In genomic region chr13:63336335-63336734, GRCm38 (mm10) we compare ENCODE assay signal across 9 mouse cellular contexts.
A peak's percentile ranks its signal among the peaks of the same experiment; 100 is the strongest.
DNase-seq lines count a peak whose midpoint lies in the region; ATAC-seq and TF ChIP-seq lines count a peak whose summit lies in the region.
"Had no signal": no experiment of that assay in that cellular context is flagged by ENCODE, and none has a peak within 500 bp of the region (broad histone marks: within the 10 kb centered on the region; RNA-seq: fewer than 3 reads in every experiment).

No protein-coding gene starts in this region.

- intact Hi-C loops in heart, adult 2 months (cut with DNase I) = no loop called here

- no peaks in the 10 kb centered on the region for H3K9me3 ChIP-seq in lung, embryonic 16.5 days (ENCODE audit: control insufficient read depth, low read length)
- H3K9me3 ChIP-seq in lung, postnatal 0 days (ENCODE audit: low read length) = no peaks in the 10 kb centered on the region
- H3K9me3 ChIP-seq in forebrain, embryonic 15.5 days = no peaks in the 10 kb centered on the region
- no peaks in the 10 kb centered on the region for H3K9me3 ChIP-seq in limb, embryonic 10.5 days (replicated peaks)
- H3K9me3 ChIP-seq: heart, embryonic 13.5 days had no signal

- H3K79me2 ChIP-seq in heart, adult 2 months (replicated peaks; ENCODE audit: control insufficient read depth, insufficient read depth, low read length) = no peaks in the 10 kb centered on the region

- ATAC-seq in lung, embryonic 16.5 days (ENCODE audit: low read depth) = 0 out of 2 replicates have a peak, but pooled peaks have one; percentile 24
- no peak for ATAC-seq in lung, postnatal 0 days
- peak; percentile 95 for ATAC-seq in forebrain, embryonic 15.5 days (replicated peaks)

- peaks cover 4% of the 10 kb centered on the region; the same call in 1 of the 2 replicates for H3K36me3 ChIP-seq in lung, embryonic 16.5 days (ENCODE audit: control insufficient read depth, insufficient read depth, low read length)
- no peaks in the 10 kb centered on the region for H3K36me3 ChIP-seq in lung, postnatal 0 days (ENCODE audit: insufficient read depth, low read length)
- H3K36me3 ChIP-seq in forebrain, embryonic 15.5 days = no peaks in the 10 kb centered on the region
- H3K36me3 ChIP-seq in limb, embryonic 10.5 days = 0 out of 2 replicates have a peak, but pooled peaks cover 2% of the 10 kb centered on the region
- no peaks in the 10 kb centered on the region; the same call in 1 of the 2 replicates for H3K36me3 ChIP-seq in heart, adult 2 months (ENCODE audit: control insufficient read depth, insufficient read depth, low read length)

- TF ChIP-seq CTCF in lung, postnatal 0 days (IDR thresholded peaks at IDR 0.05) = no peak
- TF ChIP-seq CTCF in heart, adult 2 months (IDR thresholded peaks at IDR 0.05) = no peak

- TF ChIP-seq POLR2A in heart, adult 2 months (IDR thresholded peaks at IDR 0.05; ENCODE audit: insufficient read depth, low read depth, low read length) = no peak

- no peak overlapping the region for H3K4me3 ChIP-seq in lung, embryonic 16.5 days (ENCODE audit: low read length)
- no peak overlapping the region for H3K4me3 ChIP-seq in lung, postnatal 0 days (ENCODE audit: low read depth, low read length)
- no peak overlapping the region for H3K4me3 ChIP-seq in forebrain, embryonic 15.5 days
- no peak overlapping the region for H3K4me3 ChIP-seq in limb, embryonic 10.5 days
- no peak overlapping the region for H3K4me3 ChIP-seq in heart, adult 2 months
- H3K4me3 ChIP-seq: heart, embryonic 13.5 days had no signal

- WGBS in lung, embryonic 16.5 days = 69% methylated on average over 7 of the region's 7 CpGs
- WGBS in lung, postnatal 0 days = 64% methylated on average over 7 of the region's 7 CpGs
- 9% methylated on average over 7 of the region's 7 CpGs for WGBS in forebrain, embryonic 15.5 days
- 58% methylated on average over 7 of the region's 7 CpGs for WGBS in limb, embryonic 10.5 days
- 80% methylated on average over 7 of the region's 7 CpGs for WGBS in heart, adult 2 months

- no peak overlapping the region for H3K4me2 ChIP-seq in lung, embryonic 16.5 days (ENCODE audit: low read depth, low read length)
- H3K4me2 ChIP-seq in lung, postnatal 0 days (replicated peaks; ENCODE audit: low read depth, low read length) = no peak overlapping the region
- no peak overlapping the region for H3K4me2 ChIP-seq in forebrain, embryonic 15.5 days (replicated peaks)
- H3K4me2 ChIP-seq: heart, embryonic 13.5 days had no signal

- H3K27ac ChIP-seq in lung, embryonic 16.5 days (ENCODE audit: low read length) = no peak overlapping the region
- no peak overlapping the region for H3K27ac ChIP-seq in lung, postnatal 0 days (ENCODE audit: low read length)
- H3K27ac ChIP-seq in forebrain, embryonic 15.5 days (replicated peaks) = peak overlapping the region; percentile 28; the same call in 1 of the 2 replicates
- peak overlapping the region; percentile 76 for H3K27ac ChIP-seq in limb, embryonic 10.5 days
- no peak overlapping the region for H3K27ac ChIP-seq in heart, adult 2 months
- H3K27ac ChIP-seq: heart, embryonic 13.5 days had no signal

- H3K27me3 ChIP-seq in lung, embryonic 16.5 days (ENCODE audit: control insufficient read depth, insufficient read depth, low read depth, low read length) = no peaks in the 10 kb centered on the region
- no peaks in the 10 kb centered on the region for H3K27me3 ChIP-seq in lung, postnatal 0 days (replicated peaks; ENCODE audit: insufficient read depth, low read length)
- no peaks in the 10 kb centered on the region for H3K27me3 ChIP-seq in forebrain, embryonic 15.5 days
- H3K27me3 ChIP-seq in limb, embryonic 10.5 days (ENCODE audit: low read depth, poor library complexity, severe bottlenecking) = no peaks in the 10 kb centered on the region
- no peaks in the 10 kb centered on the region for H3K27me3 ChIP-seq in heart, adult 2 months (ENCODE audit: control insufficient read depth, insufficient read depth, low read length)
- H3K27me3 ChIP-seq: heart, embryonic 13.5 days had no signal

- H3K4me1 ChIP-seq in lung, embryonic 16.5 days (replicated peaks; ENCODE audit: control insufficient read depth, insufficient read depth, low read length) = peaks cover 2% of the 10 kb centered on the region; the same call in 1 of the 2 replicates
- no peaks in the 10 kb centered on the region for H3K4me1 ChIP-seq in lung, postnatal 0 days (ENCODE audit: insufficient read depth, low read depth, low read length)
- peaks cover 20% of the 10 kb centered on the region for H3K4me1 ChIP-seq in forebrain, embryonic 15.5 days
- peaks cover 35% of the 10 kb centered on the region for H3K4me1 ChIP-seq in limb, embryonic 10.5 days
- peaks cover 1% of the 10 kb centered on the region; the same call in 1 of the 2 replicates for H3K4me1 ChIP-seq in heart, adult 2 months (ENCODE audit: control insufficient read depth, insufficient read depth, low read length)
- H3K4me1 ChIP-seq: heart, embryonic 13.5 days had no signal

- DNase-seq in lung, postnatal 0 days (ENCODE audit: low spot score) = no peak
- DNase-seq in limb, embryonic 10.5 days (ENCODE audit: low spot score) = no peak
- DNase-seq in right cerebral cortex, postnatal 4 days = peak; percentile 37
- DNase-seq in lung, postnatal 14 days = no peak
- DNase-seq in heart, adult 2 months = no peak
- DNase-seq in adrenal gland, postnatal 14 days = no peak

- no peak overlapping the region for H3K9ac ChIP-seq in lung, embryonic 16.5 days (ENCODE audit: low read length)
- no peak overlapping the region for H3K9ac ChIP-seq in lung, postnatal 0 days (replicated peaks; ENCODE audit: low read depth)
- no peak overlapping the region for H3K9ac ChIP-seq in forebrain, embryonic 15.5 days (replicated peaks)
- H3K9ac ChIP-seq in heart, adult 2 months (ENCODE audit: low read depth, low read length) = no peak overlapping the region
- H3K9ac ChIP-seq: heart, embryonic 13.5 days had no signal

- no peak for TF ChIP-seq EP300 in lung, postnatal 0 days (IDR thresholded peaks at IDR 0.05)
- no peak for TF ChIP-seq EP300 in heart, adult 2 months (IDR thresholded peaks at IDR 0.05; ENCODE audit: insufficient read depth, low read depth, low read length)

Comparison
In these comparisons a context has a peak if more than half of its experiments do, and no peak if none do; other contexts are left out.
1. H3K27ac ChIP-seq: peak in forebrain, embryonic 15.5 days (single experiment) and limb, embryonic 10.5 days (single experiment); none in lung, embryonic 16.5 days (single experiment), lung, postnatal 0 days (single experiment) and heart, adult 2 months (single experiment).